Mouse (Mus musculus) neural tube, embryonic 13.5 days (tissue): ENCODE measurements around the gene Smpd1. TPM values are rescaled to one million over a fixed set of nuclear protein-coding genes. Genes with fewer than 3 reads are reported as not detected.
A peak's percentile ranks its signal among the peaks of the same experiment; 100 is the strongest.

ENCODE experiments used
- ATAC-seq: fragments of 200-750 bp; cut with Nextera tagmentation; 2 replicates; pipeline ENCODE4 v1.8.0; 2017; ENCODE audit warnings: low read depth, mild to moderate bottlenecking, moderate TSS enrichment, moderate library complexity
- H3K27ac ChIP-seq: fragments of 300-500 bp; sonication (generic); replicated peaks from 2 replicates; pipeline ENCODE4 v1.5.1; 2015; ENCODE audit warnings: moderate library complexity, mild to moderate bottlenecking, inconsistent platforms
- H3K27me3 ChIP-seq: fragments of 300-500 bp; sonication (generic); 2 replicates; pipeline ENCODE4 v1.6.1; 2015; ENCODE audit warnings: mild to moderate bottlenecking, inconsistent platforms
- H3K36me3 ChIP-seq: fragments of 300-500 bp; sonication (generic); 2 replicates; pipeline ENCODE4 v1.6.1; 2015; ENCODE audit warnings: mild to moderate bottlenecking, inconsistent platforms
- H3K4me1 ChIP-seq: fragments of 300-500 bp; sonication (generic); replicated peaks from 2 replicates; pipeline ENCODE4 v1.6.1; 2015; ENCODE audit warnings: inconsistent platforms
- H3K4me2 ChIP-seq: fragments of 300-500 bp; sonication (generic); 2 replicates; pipeline ENCODE4 v1.6.1; 2015; ENCODE audit warnings: inconsistent platforms, mild to moderate bottlenecking, moderate library complexity
- H3K4me3 ChIP-seq: fragments of 300-500 bp; sonication (generic); 2 replicates; pipeline ENCODE4 v1.5.1; 2015; ENCODE audit warnings: mild to moderate bottlenecking, inconsistent platforms
- H3K9ac ChIP-seq: fragments of 300-500 bp; sonication (generic); 2 replicates; pipeline ENCODE4 v1.6.1; 2015; ENCODE audit warnings: moderate library complexity, mild to moderate bottlenecking, inconsistent platforms
- H3K9me3 ChIP-seq: fragments of 300-500 bp; sonication (generic); 2 replicates; pipeline ENCODE4 v1.6.1; 2016; ENCODE audit warnings: inconsistent platforms
- WGBS: fragments of 180-500 bp; shearing (Covaris S2); methylation state at CpG from one replicate; pipeline ENCODE4 v1.1.7; 2015; 5-methylcytosine and 5-hydroxymethylcytosine counted together
- polyA plus RNA-seq: library from polyadenylated mRNA; unstranded; fragments of >200 nt; fragmentation: Nextera tagmentation; extraction: Ambion mirVana; gene quantifications from 2 replicates; pipeline ENCODE4 v1.2.1, GENCODE M21; 2015

Gene Smpd1
- polyA plus RNA-seq, 1 experiment from 2014 or later: 71.4 TPM

DNA sequence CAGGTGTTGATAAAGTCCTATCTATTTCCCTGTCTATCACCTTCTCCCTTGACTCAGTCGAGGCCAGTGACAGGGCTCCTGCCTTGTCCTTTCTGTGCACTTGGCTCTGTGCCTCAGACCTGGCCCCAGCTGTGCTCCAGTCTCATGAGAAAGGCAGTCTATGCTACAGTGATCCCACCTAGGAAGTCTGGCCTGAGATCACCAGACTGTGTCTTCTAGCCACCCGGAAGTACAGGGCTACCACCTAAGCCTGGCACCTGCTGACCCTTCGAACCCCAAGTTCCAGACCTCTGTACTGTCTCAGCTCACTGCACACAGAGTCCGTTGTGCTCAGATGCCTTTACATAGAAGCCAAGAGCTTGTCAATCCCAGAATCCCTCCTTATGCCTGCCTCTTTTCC lies 26.1 kb upstream of the Smpd1 start:
- Histone ChIP-seq H3K9me3 (no peaks in the 10 kb centered on the region), H3K27me3 (no peaks in the 10 kb centered on the region), H3K9ac (no peak overlapping the region), H3K4me3 (no peak overlapping the region), H3K4me1 (no peaks in the 10 kb centered on the region), H3K4me2 (no peak overlapping the region), H3K27ac (no peak overlapping the region), H3K36me3 (no peaks in the 10 kb centered on the region)
- 74% methylated on average over 4 of the region's 4 CpGs for WGBS
- no peak for ATAC-seq

DNA sequence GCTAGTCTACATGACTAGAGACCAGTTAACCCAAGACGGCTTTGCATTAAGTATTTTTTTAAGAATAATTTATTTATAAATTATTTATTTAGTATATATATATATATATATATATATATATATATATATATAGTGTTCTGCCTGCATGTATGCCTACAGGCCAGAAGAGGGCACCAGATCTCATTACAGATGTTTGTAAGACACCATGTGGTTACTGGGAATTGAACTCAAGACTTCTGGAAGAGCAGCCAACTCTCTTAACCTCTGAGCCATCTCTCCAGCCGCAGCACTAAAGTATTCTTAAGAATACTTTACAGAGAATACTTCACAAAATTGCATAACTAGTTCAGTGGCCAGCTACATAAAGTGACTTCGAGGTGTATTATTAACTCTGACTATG lies 20.0 kb upstream of the Smpd1 start:
- no peak overlapping the region for H3K4me2 ChIP-seq
- H3K4me3 ChIP-seq: no peak overlapping the region
- 81% methylated on average over 3 of the region's 3 CpGs for WGBS
- no peaks in the 10 kb centered on the region for H3K9me3 ChIP-seq
- no peak overlapping the region for H3K27ac ChIP-seq
- ATAC-seq: no peak
- no peaks in the 10 kb centered on the region for H3K27me3 ChIP-seq
- H3K36me3 ChIP-seq: no peaks in the 10 kb centered on the region
- H3K4me1 ChIP-seq: no peaks in the 10 kb centered on the region
- H3K9ac ChIP-seq: no peak overlapping the region

DNA sequence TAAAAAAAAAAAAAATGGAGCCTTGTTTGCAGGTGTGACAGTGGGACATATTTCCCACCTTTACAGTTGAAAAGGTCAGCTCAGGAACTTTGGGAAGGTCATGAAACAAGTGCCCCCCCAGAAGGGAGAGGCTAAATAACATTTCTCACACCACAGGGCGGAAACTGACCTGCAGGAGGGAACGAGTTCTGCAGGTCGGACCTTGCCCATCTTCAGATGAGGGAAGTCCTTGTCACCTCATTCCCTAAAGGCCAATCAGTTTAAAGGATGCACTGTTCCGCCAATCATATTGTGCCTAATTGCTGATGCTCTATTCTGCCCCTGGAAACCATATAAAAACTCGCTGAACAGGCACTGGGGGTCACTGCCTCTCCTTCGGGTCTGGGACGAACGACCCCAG lies 8.2 kb upstream of the Smpd1 start:
- Histone ChIP-seq H3K9me3 (no peaks in the 10 kb centered on the region), H3K27ac (no peak overlapping the region), H3K4me2 (no peak overlapping the region), H3K4me3 (no peak overlapping the region), H3K9ac (no peak overlapping the region), H3K36me3 (no peaks in the 10 kb centered on the region), H3K4me1 (no peaks in the 10 kb centered on the region), H3K27me3 (no peaks in the 10 kb centered on the region; the same call in 1 of the 2 replicates)
- no peak for ATAC-seq
- WGBS: 69% methylated on average over 8 of the region's 8 CpGs

DNA sequence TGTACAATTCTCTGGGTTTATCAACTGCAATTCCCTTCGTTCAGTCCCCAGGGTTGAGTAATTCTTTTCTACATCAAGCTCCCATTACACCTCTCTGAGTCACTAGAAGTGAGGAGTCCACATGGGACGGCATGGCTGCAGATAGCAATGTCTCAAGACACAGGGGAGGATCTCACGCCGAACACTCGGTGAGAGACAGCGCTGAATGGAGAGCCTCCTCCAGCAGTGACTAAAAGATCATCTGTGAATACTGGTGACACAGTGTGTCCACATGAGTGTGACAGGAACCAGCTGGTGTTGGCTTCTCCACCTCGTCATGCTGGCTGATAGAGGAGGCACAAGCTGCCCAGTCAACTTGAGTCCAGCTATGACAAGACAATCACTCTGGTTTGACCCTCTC lies 6.2 kb upstream of the Smpd1 start:
- Histone ChIP-seq H3K9ac (no peak overlapping the region), H3K4me2 (no peak overlapping the region), H3K4me1 (no peaks in the 10 kb centered on the region), H3K36me3 (no peaks in the 10 kb centered on the region), H3K4me3 (no peak overlapping the region), H3K27ac (no peak overlapping the region), H3K9me3 (no peaks in the 10 kb centered on the region), H3K27me3 (no peaks in the 10 kb centered on the region; the same call in 1 of the 2 replicates)
- 81% methylated on average over 7 of the region's 7 CpGs for WGBS
- ATAC-seq: no peak

DNA sequence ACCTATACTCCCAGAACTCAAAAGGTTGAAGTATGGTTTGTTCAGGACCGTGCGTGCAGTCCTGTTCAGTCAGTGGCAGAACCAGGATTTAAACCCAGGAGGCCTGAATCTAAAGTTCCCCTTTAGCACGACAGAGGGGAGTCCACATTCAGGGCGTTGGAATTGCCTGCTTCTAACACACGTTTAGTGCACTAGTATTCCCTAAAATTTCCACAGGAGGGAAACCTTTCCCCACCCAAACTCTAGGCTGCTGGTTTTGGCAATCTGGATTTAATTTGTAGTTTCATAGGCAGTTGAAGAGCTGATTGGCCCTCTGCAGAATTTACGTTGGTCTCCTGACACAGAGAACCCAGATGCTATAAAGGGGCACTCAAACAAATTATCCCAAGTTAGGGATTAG lies 5.1 kb upstream of the Smpd1 start:
- Histone ChIP-seq H3K4me1 (peaks cover 5% of the 10 kb centered on the region), H3K9me3 (no peaks in the 10 kb centered on the region), H3K27me3 (no peaks in the 10 kb centered on the region; the same call in 1 of the 2 replicates), H3K4me3 (no peak overlapping the region), H3K9ac (no peak overlapping the region), H3K27ac (no peak overlapping the region), H3K4me2 (no peak overlapping the region), H3K36me3 (no peaks in the 10 kb centered on the region)
- WGBS: 47% methylated on average over 6 of the region's 6 CpGs
- ATAC-seq: no peak

DNA sequence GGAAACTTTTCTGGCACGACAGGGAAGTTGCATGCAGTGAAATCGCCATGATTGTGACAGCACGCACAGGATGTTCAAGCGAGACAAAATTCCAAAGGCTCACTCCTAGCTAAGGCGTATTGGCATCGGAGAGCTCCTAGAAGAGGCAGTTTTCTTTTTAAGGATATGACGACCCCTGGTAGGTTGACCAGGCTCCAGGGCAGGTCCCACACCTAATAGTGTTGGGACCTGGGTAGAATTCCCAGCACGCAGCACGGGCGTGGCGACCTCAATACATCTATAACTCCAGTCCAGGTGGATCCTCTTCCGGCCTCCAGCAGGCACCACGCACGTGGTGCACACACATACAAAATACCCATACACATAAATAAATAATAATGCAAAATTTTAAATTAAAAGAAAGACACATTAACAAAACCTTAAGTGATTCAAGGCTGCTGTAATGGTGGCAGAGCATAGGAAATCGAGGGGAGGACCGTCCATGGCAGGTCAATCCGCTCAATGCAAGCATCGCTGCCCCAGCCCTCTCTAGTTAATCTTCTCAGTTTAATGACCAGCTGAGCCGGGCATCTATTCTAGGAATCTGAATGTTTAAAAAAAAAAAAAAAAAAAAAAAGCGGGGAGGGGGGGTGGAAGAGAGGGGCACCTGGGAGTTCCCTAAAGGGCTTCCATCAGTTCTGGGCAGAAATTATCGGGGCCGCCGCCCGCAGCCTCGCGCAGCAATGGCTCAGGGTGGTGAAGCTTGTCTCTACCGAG lies 526 bp upstream of the Smpd1 start:
- H3K9me3 ChIP-seq: no peaks in the 10 kb centered on the region
- peak overlapping the region; percentile 70 for H3K4me3 ChIP-seq
- peaks cover 21% of the 10 kb centered on the region for H3K36me3 ChIP-seq
- H3K27me3 ChIP-seq: no peaks in the 10 kb centered on the region; the same call in 1 of the 2 replicates
- ATAC-seq: peak; percentile 44
- H3K9ac ChIP-seq: peak overlapping the region; percentile 85
- H3K4me2 ChIP-seq: peak overlapping the region; percentile 70
- H3K27ac ChIP-seq: peak overlapping the region; percentile 84
- H3K4me1 ChIP-seq: peaks cover 28% of the 10 kb centered on the region
- WGBS: 23% methylated on average over 27 of the region's 27 CpGs

DNA sequence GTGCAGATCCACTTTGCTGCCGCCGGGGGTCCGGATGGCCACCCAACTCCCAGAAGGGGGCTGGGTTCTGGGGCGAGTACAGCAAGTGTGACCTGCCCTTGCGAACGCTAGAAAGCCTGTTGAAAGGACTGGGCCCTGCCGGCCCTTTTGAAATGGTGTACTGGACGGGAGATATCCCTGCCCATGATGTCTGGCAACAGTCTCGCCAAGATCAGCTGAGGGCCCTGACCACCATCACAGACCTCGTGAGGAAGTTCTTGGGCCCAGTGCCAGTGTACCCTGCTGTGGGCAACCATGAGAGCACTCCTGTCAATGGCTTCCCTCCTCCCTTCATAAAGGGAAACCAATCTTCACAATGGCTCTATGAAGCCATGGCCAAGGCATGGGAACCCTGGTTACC lies 1.4 kb downstream of the Smpd1 start:
- 87% methylated on average over 10 of the region's 10 CpGs for WGBS
- no peaks in the 10 kb centered on the region for H3K9me3 ChIP-seq
- peak overlapping the region; percentile 70; the same call in 1 of the 2 replicates for H3K4me3 ChIP-seq
- no peak overlapping the region for H3K27ac ChIP-seq
- peak overlapping the region; percentile 70 for H3K4me2 ChIP-seq
- H3K4me1 ChIP-seq: peaks cover 28% of the 10 kb centered on the region
- no peaks in the 10 kb centered on the region for H3K27me3 ChIP-seq
- ATAC-seq: no peak
- peaks cover 41% of the 10 kb centered on the region for H3K36me3 ChIP-seq
- 0 out of 2 replicates have a peak overlapping the region, but pooled peaks have one; percentile 85 for H3K9ac ChIP-seq

DNA sequence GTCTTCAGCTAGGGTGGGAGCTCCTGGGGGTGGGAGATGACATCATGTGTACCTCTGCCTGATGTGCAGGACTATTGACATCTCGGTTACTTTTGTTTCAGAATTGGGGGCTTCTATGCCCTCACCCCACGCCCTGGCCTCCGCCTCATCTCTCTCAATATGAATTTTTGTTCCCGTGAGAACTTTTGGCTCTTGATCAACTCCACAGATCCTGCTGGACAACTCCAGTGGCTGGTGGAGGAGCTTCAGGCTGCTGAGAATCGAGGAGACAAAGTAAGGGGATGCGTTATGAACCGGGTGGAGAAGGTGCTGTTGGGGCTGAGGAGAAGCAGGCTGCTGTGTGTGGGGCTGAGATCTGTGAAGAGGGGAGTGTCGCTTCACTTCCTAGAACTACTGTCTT lies 2.2 kb downstream of the Smpd1 start:
- no peak for ATAC-seq
- Histone ChIP-seq H3K9me3 (no peaks in the 10 kb centered on the region), H3K9ac (no peak overlapping the region), H3K4me1 (peaks cover 28% of the 10 kb centered on the region), H3K27ac (no peak overlapping the region), H3K4me3 (no peak overlapping the region), H3K4me2 (0 out of 2 replicates have a peak overlapping the region, but pooled peaks have one; percentile 70), H3K27me3 (no peaks in the 10 kb centered on the region), H3K36me3 (peaks cover 48% of the 10 kb centered on the region)
- 91% methylated on average over 8 of the region's 8 CpGs for WGBS

DNA sequence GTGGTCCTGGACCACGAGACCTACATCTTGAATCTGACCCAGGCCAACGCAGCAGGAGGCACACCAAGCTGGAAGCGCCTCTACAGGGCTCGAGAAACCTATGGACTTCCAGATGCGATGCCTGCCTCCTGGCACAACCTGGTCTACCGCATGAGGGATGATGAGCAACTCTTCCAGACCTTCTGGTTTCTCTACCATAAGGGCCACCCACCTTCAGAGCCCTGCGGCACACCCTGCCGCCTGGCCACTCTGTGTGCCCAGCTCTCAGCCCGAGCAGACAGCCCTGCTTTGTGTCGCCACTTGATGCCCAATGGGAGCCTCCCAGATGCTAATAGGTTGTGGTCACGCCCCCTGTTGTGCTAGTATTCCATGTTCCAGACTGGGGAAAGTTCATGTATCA lies 3.5 kb downstream of the Smpd1 start:
- Histone ChIP-seq H3K9ac (no peak overlapping the region), H3K4me1 (peaks cover 28% of the 10 kb centered on the region), H3K36me3 (peaks cover 61% of the 10 kb centered on the region), H3K27ac (no peak overlapping the region), H3K4me2 (no peak overlapping the region), H3K9me3 (no peaks in the 10 kb centered on the region), H3K27me3 (no peaks in the 10 kb centered on the region), H3K4me3 (no peak overlapping the region)
- ATAC-seq: no peak
- WGBS: 82% methylated on average over 11 of the region's 11 CpGs

DNA sequence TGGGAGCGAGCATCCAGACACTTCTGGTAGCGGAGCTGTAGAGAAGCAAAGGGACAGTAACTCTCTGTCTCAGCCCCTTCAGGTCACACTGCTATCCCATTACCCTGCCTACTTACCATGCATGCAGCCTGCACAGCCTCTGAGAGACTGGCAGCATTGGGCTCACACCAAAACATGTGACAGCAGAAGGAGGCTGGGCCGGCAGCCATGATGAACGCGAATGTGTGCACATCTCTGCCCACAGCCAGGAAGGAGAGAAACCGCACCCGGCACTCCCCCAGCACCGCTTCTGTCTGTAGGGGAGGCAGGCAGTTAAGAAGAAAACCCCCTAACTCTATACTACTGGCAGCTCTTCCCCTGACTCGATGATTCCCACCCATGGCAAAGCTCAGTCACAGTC lies 4.9 kb downstream of the Smpd1 start:
- no peak overlapping the region for H3K4me3 ChIP-seq
- H3K36me3 ChIP-seq: peaks cover 72% of the 10 kb centered on the region
- 90% methylated on average over 9 of the region's 9 CpGs for WGBS
- no peaks in the 10 kb centered on the region for H3K27me3 ChIP-seq
- no peaks in the 10 kb centered on the region for H3K9me3 ChIP-seq
- no peak overlapping the region for H3K27ac ChIP-seq
- peaks cover 23% of the 10 kb centered on the region for H3K4me1 ChIP-seq
- no peak for ATAC-seq
- H3K4me2 ChIP-seq: no peak overlapping the region
- no peak overlapping the region for H3K9ac ChIP-seq

DNA sequence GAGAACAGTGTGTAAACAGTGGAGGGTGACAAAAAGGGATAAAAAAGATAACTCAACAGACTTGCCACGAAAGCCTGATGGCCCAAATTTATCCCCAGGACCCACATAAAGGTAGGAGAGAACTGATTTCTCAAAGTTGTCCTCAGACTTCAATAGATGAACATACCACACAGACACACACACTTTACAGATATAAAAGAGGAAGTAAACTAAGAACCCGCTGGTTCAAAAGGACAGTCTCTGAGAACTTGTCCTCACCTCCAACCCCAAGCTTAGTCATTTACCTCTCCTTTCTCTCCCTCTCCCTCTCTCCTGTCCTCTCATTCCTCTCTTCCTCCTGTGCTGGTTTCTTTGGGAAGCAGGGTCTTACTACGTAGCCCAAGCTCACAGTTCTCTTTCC lies 8.2 kb downstream of the Smpd1 start:
- Histone ChIP-seq H3K36me3 (peaks cover 97% of the 10 kb centered on the region), H3K4me1 (no peaks in the 10 kb centered on the region), H3K9ac (no peak overlapping the region), H3K27me3 (no peaks in the 10 kb centered on the region), H3K27ac (no peak overlapping the region), H3K4me3 (no peak overlapping the region), H3K4me2 (no peak overlapping the region), H3K9me3 (no peaks in the 10 kb centered on the region)
- 96% methylated on average over 3 of the region's 3 CpGs for WGBS
- ATAC-seq: no peak

DNA sequence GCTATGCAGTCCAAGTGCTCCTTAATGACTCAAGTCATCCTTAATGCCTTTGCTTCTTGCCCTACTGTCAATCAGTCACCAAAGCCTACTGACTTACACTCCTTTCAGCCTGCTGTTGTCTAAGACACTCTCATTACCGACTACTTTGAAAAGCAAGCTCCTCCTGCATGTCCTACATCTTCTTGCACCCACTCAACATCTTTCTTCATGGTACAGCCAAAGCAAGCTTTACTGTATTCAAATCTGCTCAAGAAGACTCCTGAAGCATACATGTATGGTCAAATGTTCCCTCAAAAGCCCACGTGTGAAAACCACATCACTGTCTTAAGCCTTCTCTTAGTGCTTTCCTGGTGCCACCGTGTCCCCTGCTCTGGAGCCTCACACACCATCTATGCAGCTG lies 9.2 kb downstream of the Smpd1 start:
- peaks cover 9% of the 10 kb centered on the region for H3K4me1 ChIP-seq
- H3K9ac ChIP-seq: no peak overlapping the region
- no peak overlapping the region for H3K27ac ChIP-seq
- H3K27me3 ChIP-seq: no peaks in the 10 kb centered on the region
- H3K4me2 ChIP-seq: no peak overlapping the region
- no peak for ATAC-seq
- WGBS: 83% methylated on average over 3 of the region's 3 CpGs
- H3K36me3 ChIP-seq: peaks cover 92% of the 10 kb centered on the region
- H3K4me3 ChIP-seq: no peak overlapping the region
- H3K9me3 ChIP-seq: no peaks in the 10 kb centered on the region
